Mouse (Mus musculus): ENCODE measurements at regions not wholly inside any gene's neighbourhood (a gene's known extent, or its start where the extent isn't known, plus 50 kb on each side); places are given as distances from the start of the nearest gene placed in this dataset.

DNA sequence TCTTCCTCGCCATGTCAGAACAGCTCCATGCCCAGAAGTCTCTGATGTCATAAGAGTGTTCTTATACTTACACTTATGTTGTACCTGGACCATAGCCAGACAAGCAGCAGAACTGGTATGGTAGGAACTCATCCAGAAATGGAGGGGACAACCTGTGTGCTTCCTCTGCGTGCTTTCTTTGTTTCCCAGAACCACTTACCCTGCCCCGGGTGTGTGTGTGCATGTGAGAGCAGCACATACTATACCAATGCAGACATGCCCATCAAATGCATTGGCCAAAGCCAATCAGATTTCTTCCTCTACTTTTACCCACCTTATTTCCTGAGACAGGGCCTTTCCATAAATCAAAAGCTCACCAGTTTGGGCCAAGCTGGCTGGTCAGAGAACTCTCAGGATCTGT is 99.2 kb upstream of the Cd180 start:
- no peak for DNase-seq

DNA sequence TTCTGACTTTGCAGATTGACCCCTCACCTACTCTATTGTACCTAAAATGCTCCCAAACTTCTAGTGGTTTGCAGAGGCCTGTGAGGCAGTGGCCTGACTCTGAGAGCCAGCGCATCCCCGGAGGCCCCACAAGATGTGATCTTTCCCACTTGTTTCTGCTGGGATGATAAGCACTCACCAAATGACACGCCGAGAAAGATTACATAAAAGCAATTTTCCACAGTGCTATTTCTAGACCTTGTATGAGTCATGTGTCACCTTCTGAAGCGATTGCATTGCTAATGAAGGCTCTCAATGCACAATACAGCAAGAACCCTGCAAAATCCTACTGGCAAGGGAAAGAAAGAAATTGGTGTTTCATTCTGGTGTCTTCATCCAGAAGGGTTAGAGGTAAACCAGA is 97.8 kb upstream of the Cd180 start:
- DNase-seq = no peak

DNA sequence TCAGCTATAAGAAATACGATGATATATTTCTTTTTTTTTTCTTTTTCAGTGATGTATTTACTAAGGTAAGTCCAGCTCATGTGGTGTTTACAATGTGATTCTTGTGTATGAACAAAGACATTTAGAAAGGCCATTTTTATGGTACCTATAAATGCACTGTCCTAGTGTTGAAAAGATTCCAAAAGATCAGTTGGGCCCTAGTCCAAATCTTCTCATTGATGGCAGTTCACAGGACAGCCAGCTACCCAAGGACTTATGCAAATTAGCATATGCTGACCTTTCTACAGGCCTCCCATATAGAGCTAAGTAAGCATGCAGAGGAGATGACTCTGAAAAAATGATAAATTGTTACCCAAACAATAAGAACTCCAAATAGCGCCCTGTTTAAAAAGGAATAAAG is 97.3 kb upstream of the Cd180 start:
- no peak for DNase-seq

DNA sequence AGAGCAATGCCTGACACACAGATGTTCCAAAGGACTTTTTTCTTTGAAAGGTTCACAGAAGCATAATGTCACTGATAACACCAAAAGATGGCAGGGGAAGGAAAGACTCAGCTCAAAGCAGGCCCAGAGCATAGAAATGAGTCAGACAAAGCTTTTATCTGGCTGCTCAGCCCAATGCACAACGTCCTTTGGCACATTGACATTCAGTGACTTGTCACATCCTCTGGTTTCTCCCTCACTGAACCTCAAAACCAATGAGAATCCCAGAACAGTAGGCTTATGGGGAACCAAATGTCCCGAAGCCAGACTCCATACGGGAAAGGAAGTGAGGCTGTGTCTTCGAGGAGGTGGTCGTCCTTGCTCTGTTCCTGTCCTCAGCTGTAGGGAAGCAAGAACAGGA is 95.2 kb upstream of the Cd180 start:
- DNase-seq = no peak

DNA sequence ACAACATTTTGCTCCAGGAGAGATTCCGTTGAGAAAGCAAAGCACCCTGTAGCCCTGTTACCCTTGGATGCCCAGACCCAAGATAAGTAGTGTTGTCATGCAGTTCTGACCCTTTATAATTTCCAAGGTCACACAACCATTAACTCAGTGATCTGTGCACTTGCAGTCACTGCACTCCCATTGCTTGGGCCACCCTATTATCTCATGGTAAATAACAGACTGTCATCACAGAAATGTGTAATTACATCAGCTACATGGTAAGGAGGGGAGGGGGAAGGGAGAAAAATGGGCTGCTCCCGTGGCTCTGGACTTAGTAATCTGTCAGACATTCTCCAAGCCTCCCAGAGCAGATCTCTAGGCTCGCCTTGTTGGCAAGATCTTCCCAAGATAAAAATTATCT is 93.8 kb upstream of the Cd180 start:
- DNase-seq = no peak

DNA sequence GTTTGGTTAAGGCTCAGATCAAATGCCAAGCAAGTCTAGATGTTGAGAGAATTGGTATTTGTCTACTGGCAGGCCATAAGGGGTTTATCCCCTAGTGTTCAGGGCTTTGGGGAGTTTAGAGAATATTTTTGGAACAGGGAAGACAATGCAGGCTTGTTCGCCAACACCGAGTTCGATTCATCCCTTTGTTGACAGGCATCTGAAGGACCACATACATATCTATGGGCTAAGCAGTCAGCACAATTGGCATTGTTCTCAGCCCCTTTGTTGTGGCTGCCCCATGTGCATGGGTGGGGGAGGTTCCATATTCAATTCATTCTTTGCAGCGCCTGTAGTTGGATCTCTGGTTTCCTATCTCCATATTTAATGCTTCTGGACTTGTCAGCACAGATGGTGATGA is 93.3 kb upstream of the Cd180 start:
- no peak for DNase-seq

DNA sequence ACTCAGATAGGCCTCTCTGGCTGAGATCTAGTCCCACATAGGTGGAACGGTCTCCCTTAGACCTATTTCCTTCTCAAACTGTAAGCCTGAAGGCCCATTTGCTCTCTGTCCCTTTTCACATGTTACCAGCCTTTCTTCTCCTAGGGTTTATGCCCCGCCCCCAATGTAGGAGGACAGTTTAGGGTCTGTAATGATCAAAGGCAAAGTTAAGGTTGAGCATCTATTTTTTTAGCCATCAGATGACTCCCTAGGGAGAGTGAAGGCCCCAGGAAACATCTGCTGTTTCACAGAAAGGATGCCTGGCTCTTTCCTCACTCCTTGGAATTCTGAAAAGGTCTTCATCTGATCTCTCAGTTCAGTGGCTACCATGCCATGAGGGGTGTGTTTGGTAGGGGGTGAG is 68.9 kb upstream of the Cd180 start:
- DNase-seq = no peak

DNA sequence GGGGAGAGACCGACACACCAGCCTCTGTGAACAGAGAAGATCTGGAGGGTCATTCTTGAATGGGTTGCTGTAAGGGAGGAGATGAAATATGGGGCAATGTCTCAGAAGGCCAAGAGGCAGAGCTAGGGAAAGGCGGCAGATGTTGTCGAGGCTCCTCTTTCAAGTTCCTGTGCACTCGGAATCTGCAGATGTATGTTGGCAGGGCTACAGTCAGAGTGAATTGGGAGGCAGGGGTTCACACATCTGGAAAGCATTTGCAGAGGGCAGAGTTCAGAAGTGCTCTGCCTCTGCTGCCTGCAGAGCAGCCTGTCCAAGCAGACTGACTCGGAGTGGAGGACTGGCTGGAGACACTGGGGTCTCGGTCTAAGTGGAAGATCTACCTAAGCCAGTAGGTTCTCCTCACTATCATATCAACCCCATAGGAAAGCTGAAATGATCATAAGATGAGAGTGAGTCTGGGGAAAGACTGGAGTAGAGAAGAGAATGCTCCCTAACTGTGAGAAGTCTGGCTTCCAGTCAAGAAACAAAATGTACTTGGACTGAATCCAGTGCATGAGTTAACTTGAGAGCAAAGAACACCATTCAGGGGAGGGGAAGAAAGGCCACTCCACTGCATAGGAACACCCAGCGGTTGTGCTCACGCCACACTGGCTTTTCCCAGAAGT is 68.1 kb upstream of the Cd180 start:
- peak; percentile 8 for DNase-seq

DNA sequence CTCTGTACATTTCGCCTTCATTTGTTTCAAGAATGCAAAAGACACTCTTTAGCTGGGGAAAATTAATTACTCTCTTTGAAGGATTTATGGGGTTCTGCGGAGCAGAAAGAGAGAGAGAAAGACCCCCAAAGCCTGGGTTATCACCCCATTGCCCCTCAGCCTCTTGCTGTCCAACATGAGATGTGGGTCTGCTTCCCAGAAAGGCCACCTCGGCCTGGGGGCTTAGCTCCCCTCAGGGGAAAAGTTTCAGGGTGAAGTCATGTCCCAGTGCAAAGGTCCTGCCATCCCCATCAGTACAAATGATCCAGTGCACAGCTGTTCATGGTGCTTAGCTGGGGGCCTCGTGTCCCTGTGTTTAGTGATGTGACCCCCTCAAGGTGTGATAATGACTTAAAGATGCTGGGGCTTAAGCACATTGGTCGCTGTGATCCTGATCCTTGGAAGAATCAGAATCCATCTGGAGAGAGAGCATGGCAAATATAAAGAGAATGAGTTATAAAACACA is 67.5 kb upstream of the Cd180 start:
- no peak for DNase-seq

DNA sequence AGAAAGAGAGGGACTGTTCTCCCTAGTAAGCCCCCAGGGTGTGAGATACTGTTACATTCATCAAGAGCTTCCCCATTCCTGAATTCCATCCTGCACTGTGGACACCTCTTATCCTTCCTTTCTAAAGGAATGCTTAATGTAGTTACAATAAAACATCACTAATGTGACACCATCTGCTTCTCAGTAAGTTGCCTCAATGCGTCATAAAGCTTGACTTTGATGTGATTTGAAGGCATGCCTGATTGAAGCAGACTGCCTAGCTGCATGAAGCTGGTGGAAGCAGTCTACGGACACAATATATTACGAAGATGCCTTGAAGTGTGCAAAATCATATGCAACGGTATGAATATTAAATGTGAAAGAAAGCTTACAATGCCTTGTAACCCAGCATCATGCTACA is 65.6 kb upstream of the Cd180 start:
- DNase-seq = no peak

DNA sequence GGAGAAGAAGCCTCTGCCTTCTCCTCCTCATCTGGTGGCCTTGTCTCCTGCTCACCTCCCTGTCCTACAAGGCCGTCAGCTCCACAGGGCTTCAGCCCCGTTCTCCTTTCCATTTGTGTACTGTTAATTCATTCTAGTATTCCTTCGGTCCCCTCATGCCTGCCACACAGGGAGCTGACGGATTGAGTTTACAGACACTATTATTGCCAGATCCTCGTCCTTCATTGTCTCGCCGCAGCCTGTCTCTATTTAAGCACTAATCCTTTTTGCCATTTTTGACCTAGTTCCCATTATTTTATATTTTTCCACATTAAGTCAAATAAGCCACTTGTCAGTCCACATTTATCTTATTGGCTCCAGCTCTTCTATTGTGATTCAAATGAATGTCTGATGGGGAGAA is 64.2 kb upstream of the Cd180 start:
- no peak for DNase-seq

DNA sequence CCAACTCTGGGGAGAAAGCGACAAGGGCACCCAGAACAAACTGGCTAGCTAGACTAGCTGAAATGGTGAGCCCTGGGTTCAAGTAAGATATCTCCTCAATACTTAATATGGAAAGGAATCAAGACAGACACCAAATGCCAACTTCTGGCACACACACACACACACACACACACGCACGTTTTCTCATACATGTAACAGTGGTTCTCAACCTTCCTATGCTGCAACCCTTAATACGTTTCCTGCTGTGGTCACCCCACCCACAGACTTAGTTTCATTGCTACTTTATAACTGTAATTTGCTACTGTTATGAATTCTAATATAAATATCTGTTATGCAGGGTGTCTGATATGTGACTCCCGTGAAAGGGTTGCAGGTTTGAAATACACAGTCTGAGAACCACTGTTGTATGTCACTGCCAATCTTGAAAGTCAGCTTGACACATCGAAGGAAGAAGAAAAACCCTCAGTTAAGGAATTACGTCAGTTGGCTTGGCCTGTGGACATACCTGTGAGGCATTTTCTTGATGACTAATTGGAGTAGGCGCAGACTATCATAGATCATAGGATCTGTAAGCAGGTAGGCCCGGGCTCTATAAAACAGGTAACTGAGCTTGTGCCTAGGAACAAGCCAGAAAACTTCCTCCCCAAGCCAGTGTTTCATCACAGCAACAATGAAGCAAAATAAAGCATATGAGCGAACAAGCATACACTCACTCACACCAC is 59.0 kb upstream of the Cd180 start:
- no peak for DNase-seq

DNA sequence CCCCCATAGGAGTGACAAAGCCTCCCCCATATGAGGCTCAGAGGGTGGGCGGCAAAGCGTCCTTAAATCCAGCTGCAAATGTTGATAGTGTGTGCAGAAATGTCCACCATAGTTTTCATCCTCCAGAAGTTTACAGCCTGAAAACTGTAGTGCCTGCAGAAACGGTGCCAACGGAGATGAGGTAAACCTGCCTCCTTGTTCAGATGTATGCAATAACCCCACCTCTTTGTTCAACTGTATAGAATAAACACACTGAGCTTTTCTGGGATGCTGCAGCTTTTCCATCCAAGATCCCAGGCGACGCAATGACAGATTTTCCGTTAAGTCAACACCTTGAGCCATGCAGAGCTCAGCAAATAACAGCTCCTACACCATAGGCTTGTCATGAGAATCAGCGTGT is 57.3 kb upstream of the Cd180 start:
- no peak for DNase-seq

DNA sequence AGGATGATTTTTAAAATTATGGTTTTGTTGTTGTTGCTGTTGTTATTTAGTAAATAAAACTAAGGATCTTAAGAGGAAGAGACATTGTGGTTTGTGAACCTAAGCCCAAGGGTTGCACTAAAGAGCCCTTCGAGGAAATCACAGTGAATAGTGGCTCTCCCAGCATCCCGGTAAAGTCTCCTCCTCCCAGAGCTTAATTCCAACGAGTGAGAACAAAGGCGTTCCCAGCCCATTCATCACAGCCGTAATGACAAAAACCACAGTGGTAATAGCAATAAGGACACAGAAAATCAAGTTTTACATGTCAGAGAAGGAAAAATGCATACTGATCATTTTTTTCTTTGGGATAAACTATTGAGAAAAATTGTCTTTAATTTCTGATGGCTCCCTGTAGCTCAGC is 56.3 kb upstream of the Cd180 start:
- DNase-seq = no peak

DNA sequence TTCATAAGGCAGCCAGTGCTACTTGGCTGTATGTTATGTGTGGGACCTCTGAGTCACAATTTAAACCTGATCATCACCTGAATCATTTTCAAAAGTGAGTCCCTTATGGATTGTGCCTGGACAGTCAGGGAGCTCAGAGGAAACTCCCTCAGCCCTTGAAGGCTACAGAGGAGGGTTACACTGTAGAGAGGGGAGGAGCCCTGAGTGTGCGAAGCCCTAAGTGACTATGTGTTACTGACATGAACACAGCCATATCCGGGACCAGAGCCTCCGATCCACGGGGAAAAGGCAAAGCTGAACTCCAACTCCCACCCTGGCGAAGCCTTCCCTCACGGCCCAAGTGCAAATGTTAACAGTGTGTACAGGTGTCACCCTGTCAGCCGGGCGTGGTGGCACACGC is 53.7 kb upstream of the Cd180 start:
- DNase-seq = no peak

DNA sequence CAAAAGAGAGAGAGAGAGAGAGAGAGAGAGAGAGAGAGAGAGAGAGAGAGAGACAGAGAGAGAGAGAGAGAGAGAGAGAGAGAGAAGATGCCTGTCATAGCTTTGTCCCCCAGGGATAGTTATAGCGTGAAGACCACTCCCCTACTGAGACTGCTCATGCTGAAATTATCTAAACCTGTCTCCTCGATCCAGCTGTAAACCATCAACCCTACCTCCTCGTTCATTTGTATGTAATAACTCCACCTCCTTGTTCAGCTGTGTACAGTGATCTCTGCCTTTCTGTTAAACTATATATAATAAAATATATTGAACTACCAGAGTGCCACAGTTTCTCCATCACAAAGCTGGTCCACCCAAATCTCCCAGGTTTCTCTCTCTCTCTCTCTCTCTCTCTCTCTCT is 53.2 kb upstream of the Cd180 start:
- no peak for DNase-seq

All from cerebellum, adult 8-10 months (tissue).